Mouse (Mus musculus): ENCODE measurements around the gene Cmtm2b. TPM values are rescaled to one million over a fixed set of nuclear protein-coding genes. Genes with fewer than 3 reads are reported as not detected.

Gene Cmtm2b
- polyA plus RNA-seq, 1 experiment from 2014 or later = not detected

DNA sequence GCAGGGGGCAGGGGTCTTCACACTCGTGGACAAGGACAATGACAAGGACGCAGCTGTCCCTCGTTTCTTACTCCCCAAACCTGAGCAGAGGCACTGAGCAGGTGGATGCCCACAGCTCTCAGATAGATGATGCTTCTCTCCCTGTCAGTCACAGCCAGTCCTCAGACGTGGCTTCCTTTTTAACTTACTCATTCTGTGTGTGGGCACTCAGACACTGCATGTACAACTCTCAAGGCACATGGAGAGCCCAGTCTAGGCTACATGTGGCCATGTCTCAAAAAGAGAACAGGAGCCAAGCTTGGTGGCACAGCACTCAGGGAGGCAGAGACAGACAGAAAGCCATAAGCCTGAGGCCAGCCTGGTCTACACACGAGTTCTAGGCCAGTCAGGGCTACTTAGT is 53.9 kb downstream of the Cmtm2b start:
- H3K9me3 ChIP-seq (replicated peaks; ENCODE audit: control insufficient read depth, low read length) = no peaks in the 10 kb centered on the region
- H3K27me3 ChIP-seq (ENCODE audit: control insufficient read depth, insufficient read depth, low read length) = no peaks in the 10 kb centered on the region
- WGBS = 64% methylated on average over 5 of the region's 5 CpGs
- H3K9ac ChIP-seq (replicated peaks; ENCODE audit: low read length) = no peak overlapping the region
- H3K27ac ChIP-seq (replicated peaks; ENCODE audit: low read depth, low read length) = no peak overlapping the region; the same call in 1 of the 2 replicates
- no peak overlapping the region for H3K4me2 ChIP-seq (ENCODE audit: low read depth, low read length)
- DNase-seq (ENCODE audit: low spot score) (no peak), ATAC-seq (replicated peaks; ENCODE audit: insufficient number of reproducible peaks, low FRiP score, low TSS enrichment, low read depth) (no peak)
- H3K36me3 ChIP-seq (replicated peaks; ENCODE audit: control insufficient read depth, insufficient read depth, low read depth, low read length) = no peaks in the 10 kb centered on the region
- H3K4me3 ChIP-seq (ENCODE audit: low read depth, low read length) = no peak overlapping the region
- H3K4me1 ChIP-seq (ENCODE audit: control insufficient read depth, insufficient read depth, low read length) = no peaks in the 10 kb centered on the region

DNA sequence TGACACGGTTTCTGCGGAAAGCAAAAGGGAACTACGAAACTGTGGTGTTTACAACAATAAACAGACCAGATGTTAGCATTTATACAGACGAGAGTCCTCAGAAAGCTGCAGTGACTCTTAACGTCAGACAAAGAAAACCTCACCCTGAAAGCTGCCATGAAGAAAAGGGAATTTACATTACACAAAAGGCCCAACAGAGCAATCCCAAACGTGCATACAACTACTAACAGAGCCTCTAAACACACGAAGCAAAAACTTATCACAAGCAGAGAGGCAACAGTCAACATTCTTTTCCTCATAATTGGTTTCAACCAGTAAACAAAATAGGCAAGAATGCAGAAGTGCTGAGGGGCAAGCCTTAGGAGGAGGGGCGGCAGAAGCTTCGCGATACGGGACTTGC is 54.6 kb downstream of the Cmtm2b start:
- H3K4me3 ChIP-seq (ENCODE audit: low read depth, low read length) = no peak overlapping the region
- H3K27me3 ChIP-seq (ENCODE audit: control insufficient read depth, insufficient read depth, low read length) = no peaks in the 10 kb centered on the region
- no peak overlapping the region for H3K27ac ChIP-seq (replicated peaks; ENCODE audit: low read depth, low read length)
- ATAC-seq (replicated peaks; ENCODE audit: insufficient number of reproducible peaks, low FRiP score, low TSS enrichment, low read depth) (no peak), DNase-seq (ENCODE audit: low spot score) (no peak)
- 53% methylated on average over 11 of the region's 11 CpGs for WGBS
- no peak overlapping the region for H3K9ac ChIP-seq (replicated peaks; ENCODE audit: low read length)
- no peak overlapping the region for H3K4me2 ChIP-seq (ENCODE audit: low read depth, low read length)
- no peaks in the 10 kb centered on the region for H3K4me1 ChIP-seq (ENCODE audit: control insufficient read depth, insufficient read depth, low read length)
- H3K9me3 ChIP-seq (replicated peaks; ENCODE audit: control insufficient read depth, low read length) = no peaks in the 10 kb centered on the region
- no peaks in the 10 kb centered on the region for H3K36me3 ChIP-seq (replicated peaks; ENCODE audit: control insufficient read depth, insufficient read depth, low read depth, low read length)

DNA sequence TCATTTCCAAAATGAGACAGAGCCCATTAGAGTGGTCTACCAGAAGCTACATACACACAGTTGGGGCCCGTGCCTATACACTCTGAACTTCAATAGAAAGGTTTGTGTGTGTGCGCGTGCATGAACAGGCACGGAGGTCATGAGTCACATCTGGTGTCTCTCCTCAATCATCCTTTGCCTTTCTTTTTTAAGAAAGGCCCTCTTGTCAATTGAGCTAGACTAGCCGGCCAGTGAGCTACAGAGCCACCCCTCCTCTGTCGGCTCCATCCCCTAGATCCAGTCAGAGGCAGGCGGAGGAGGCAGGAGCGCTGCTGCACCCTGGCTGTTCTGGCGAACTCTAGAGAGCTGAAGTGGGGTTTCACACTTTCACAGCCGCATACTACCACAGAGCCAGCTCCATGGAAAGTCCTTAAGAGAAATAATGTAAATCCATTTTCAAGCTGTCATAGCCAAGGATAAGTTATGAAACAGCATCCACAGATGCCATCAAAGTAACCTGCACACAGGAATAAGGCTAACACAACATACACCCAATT is 57.3 kb downstream of the Cmtm2b start:
- DNase-seq (ENCODE audit: low spot score) (peak; percentile 38), ATAC-seq (replicated peaks; ENCODE audit: insufficient number of reproducible peaks, low FRiP score, low TSS enrichment, low read depth) (no peak)
- no peak overlapping the region for H3K9ac ChIP-seq (replicated peaks; ENCODE audit: low read length)
- no peak overlapping the region for H3K4me3 ChIP-seq (ENCODE audit: low read depth, low read length)
- H3K9me3 ChIP-seq (replicated peaks; ENCODE audit: control insufficient read depth, low read length) = no peaks in the 10 kb centered on the region
- H3K4me2 ChIP-seq (ENCODE audit: low read depth, low read length) = no peak overlapping the region
- H3K27me3 ChIP-seq (ENCODE audit: control insufficient read depth, insufficient read depth, low read length) = no peaks in the 10 kb centered on the region
- H3K4me1 ChIP-seq (ENCODE audit: control insufficient read depth, insufficient read depth, low read length) = no peaks in the 10 kb centered on the region
- no peaks in the 10 kb centered on the region for H3K36me3 ChIP-seq (replicated peaks; ENCODE audit: control insufficient read depth, insufficient read depth, low read depth, low read length)
- 24% methylated on average over 10 of the region's 10 CpGs for WGBS
- no peak overlapping the region for H3K27ac ChIP-seq (replicated peaks; ENCODE audit: low read depth, low read length)

DNA sequence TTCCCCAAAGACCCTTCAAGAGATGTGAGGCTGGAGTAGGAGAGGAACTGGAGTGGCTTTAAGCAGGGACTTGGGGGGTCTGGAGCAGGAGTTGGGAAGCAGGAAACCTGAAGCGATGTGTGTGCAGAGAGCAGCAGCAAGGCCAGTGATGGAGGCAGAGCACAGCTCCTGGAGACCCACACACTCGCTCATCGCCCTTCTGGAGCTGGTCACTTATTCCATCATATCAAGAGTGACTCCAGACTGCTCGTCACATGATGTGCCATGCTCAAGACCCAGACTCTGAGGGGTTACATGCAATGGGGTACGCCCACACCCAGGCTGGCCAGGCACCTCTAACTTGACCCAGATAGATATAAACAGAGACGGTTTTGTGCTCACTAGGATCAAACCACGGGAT is 58.2 kb downstream of the Cmtm2b start:
- 84% methylated on average over 7 of the region's 7 CpGs for WGBS
- H3K4me1 ChIP-seq (ENCODE audit: control insufficient read depth, insufficient read depth, low read length) = no peaks in the 10 kb centered on the region

More for the DNA sequence above, 58.2 kb downstream of the Cmtm2b start:
- Histone ChIP-seq H3K4me2 (ENCODE audit: low read depth, low read length) (no peak overlapping the region), H3K9ac (replicated peaks; ENCODE audit: low read length) (no peak overlapping the region), H3K9me3 (replicated peaks; ENCODE audit: control insufficient read depth, low read length) (no peaks in the 10 kb centered on the region), H3K4me3 (ENCODE audit: low read depth, low read length) (no peak overlapping the region), H3K36me3 (replicated peaks; ENCODE audit: control insufficient read depth, insufficient read depth, low read depth, low read length) (no peaks in the 10 kb centered on the region), H3K27ac (replicated peaks; ENCODE audit: low read depth, low read length) (no peak overlapping the region), H3K27me3 (ENCODE audit: control insufficient read depth, insufficient read depth, low read length) (no peaks in the 10 kb centered on the region)
- ATAC-seq (replicated peaks; ENCODE audit: insufficient number of reproducible peaks, low FRiP score, low TSS enrichment, low read depth) = no peak
- DNase-seq (ENCODE audit: low spot score) = no peak

Other genes with a start within 250 kb of the Cmtm2b start
- 19.7 and 22.9 TPM in 2 replicates for gene Cdh5, start 220.6 kb upstream of the Cmtm2b start, polyA plus RNA-seq (2014; fragmentation: Nextera tagmentation; extraction: Ambion mirVana)
- gene Bean1, start 151.8 kb upstream of the Cmtm2b start, polyA plus RNA-seq (2014; fragmentation: Nextera tagmentation; extraction: Ambion mirVana) = 0.62 and 0.81 TPM in 2 replicates
- 23.9 and 26.1 TPM in 2 replicates for gene Tk2, start 73.7 kb upstream of the Cmtm2b start, polyA plus RNA-seq (2014; fragmentation: Nextera tagmentation; extraction: Ambion mirVana)
- gene Cklf, start 71.4 kb upstream of the Cmtm2b start, polyA plus RNA-seq (2014; fragmentation: Nextera tagmentation; extraction: Ambion mirVana) = 34.7 and 36.3 TPM in 2 replicates
- gene Cmtm2a, start 29.0 kb upstream of the Cmtm2b start, polyA plus RNA-seq (2014; fragmentation: Nextera tagmentation; extraction: Ambion mirVana) = not detected in 2 replicates
- not detected in 2 replicates for gene Gm45711, start 12.1 kb upstream of the Cmtm2b start, polyA plus RNA-seq (2014; fragmentation: Nextera tagmentation; extraction: Ambion mirVana)
- gene Cmtm1, start 12.1 kb upstream of the Cmtm2b start, polyA plus RNA-seq (2014; fragmentation: Nextera tagmentation; extraction: Ambion mirVana) = not detected in 2 replicates
- not detected in 2 replicates for gene Gm11020, start 663 bp upstream of the Cmtm2b start, polyA plus RNA-seq (2014; fragmentation: Nextera tagmentation; extraction: Ambion mirVana)
- gene Cmtm3, start 17.2 kb downstream of the Cmtm2b start, polyA plus RNA-seq (2014; fragmentation: Nextera tagmentation; extraction: Ambion mirVana) = 131 and 139 TPM in 2 replicates
- 3.3 and 3.8 TPM in 2 replicates for gene Cmtm4, start 73.6 kb downstream of the Cmtm2b start, polyA plus RNA-seq (2014; fragmentation: Nextera tagmentation; extraction: Ambion mirVana)
- 63.1 and 66.6 TPM in 2 replicates for gene Dync1li2, start 120.8 kb downstream of the Cmtm2b start, polyA plus RNA-seq (2014; fragmentation: Nextera tagmentation; extraction: Ambion mirVana)
- gene Terb1, start 187.7 kb downstream of the Cmtm2b start, polyA plus RNA-seq (2014; fragmentation: Nextera tagmentation; extraction: Ambion mirVana) = 0.35 and 0.39 TPM in 2 replicates
- 133 and 163 TPM in 2 replicates for gene Nae1, start 212.4 kb downstream of the Cmtm2b start, polyA plus RNA-seq (2014; fragmentation: Nextera tagmentation; extraction: Ambion mirVana)
- 0.64 and 1.5 TPM in 2 replicates for gene Car7, start 212.5 kb downstream of the Cmtm2b start, polyA plus RNA-seq (2014; fragmentation: Nextera tagmentation; extraction: Ambion mirVana)

Data from embryonic facial prominence, embryonic 11.5 days (tissue).